Mouse (Mus musculus) heart, embryonic 13.5 days (tissue): ENCODE results near the gene Sf3a2. TPM values are rescaled to one million over a fixed set of nuclear protein-coding genes. Genes with fewer than 3 reads are reported as not detected.

Source experiments
- ATAC-seq: fragments of 200-750 bp; cut with Nextera tagmentation; 2 replicates; pipeline ENCODE4 v1.8.0; 2017; ENCODE audit warnings: moderate TSS enrichment; ENCODE audit not compliant: insufficient number of reproducible peaks, low FRiP score, low TSS enrichment; ENCODE audit errors: extremely low read depth
- H3K27ac ChIP-seq: fragments of 300-500 bp; sonication (generic); replicated peaks from 2 replicates; pipeline ENCODE4 v1.5.1; 2015; ENCODE audit warnings: moderate library complexity, mild to moderate bottlenecking, inconsistent platforms
- H3K27me3 ChIP-seq: fragments of 300-500 bp; sonication (generic); replicated peaks from 2 replicates; pipeline ENCODE4 v1.6.1; 2015; ENCODE audit warnings: mild to moderate bottlenecking, inconsistent platforms
- H3K36me3 ChIP-seq: fragments of 300-500 bp; sonication (generic); 2 replicates; pipeline ENCODE4 v1.6.1; 2015; ENCODE audit warnings: mild to moderate bottlenecking, inconsistent platforms
- H3K4me1 ChIP-seq: fragments of 300-500 bp; sonication (generic); 2 replicates; pipeline ENCODE4 v1.6.1; 2015; ENCODE audit warnings: inconsistent platforms
- H3K4me2 ChIP-seq: fragments of 300-500 bp; sonication (generic); 2 replicates; pipeline ENCODE4 v1.6.1; 2015; ENCODE audit warnings: inconsistent platforms, mild to moderate bottlenecking, moderate library complexity
- H3K4me3 ChIP-seq: fragments of 300-500 bp; sonication (generic); 2 replicates; pipeline ENCODE4 v1.5.1; 2015; ENCODE audit warnings: moderate library complexity, mild to moderate bottlenecking, inconsistent platforms
- H3K9ac ChIP-seq: fragments of 300-500 bp; sonication (generic); 2 replicates; pipeline ENCODE4 v1.6.1; 2015; ENCODE audit warnings: inconsistent platforms, mild to moderate bottlenecking, moderate library complexity
- H3K9me3 ChIP-seq: fragments of 300-500 bp; sonication (generic); 2 replicates; pipeline ENCODE4 v1.6.1; 2016; ENCODE audit warnings: inconsistent platforms
- WGBS: fragments of 180-500 bp; shearing (Covaris S2); methylation state at CpG from one replicate; pipeline ENCODE4 v1.1.7; 2015; ENCODE audit warnings: mixed read lengths; 5-methylcytosine and 5-hydroxymethylcytosine counted together
- polyA plus RNA-seq: library from polyadenylated mRNA; unstranded; fragments of >200 nt; fragmentation: Nextera tagmentation; extraction: Ambion mirVana; gene quantifications from 2 replicates; pipeline ENCODE4 v1.2.1, GENCODE M21; 2015

Gene Sf3a2
- polyA plus RNA-seq: 46.3 and 53.4 TPM in 2 replicates

GRCm38 (mm10) chr10:80798150-80799006, at the start of gene Sf3a2, which contains the start of gene Plekhj1:
Gene Sf3a2, plus strand, starts transcription at chr10:80798198.
Gene Plekhj1, minus strand, starts transcription at chr10:80798626.
- Histone ChIP-seq H3K27ac (peak within 1 kb of the TSS; percentile 98), H3K36me3 (peaks cover 64% of the 10 kb centered on the region), H3K27me3 (no peaks in the 10 kb centered on the region), H3K4me1 (peaks cover 27% of the 10 kb centered on the region), H3K4me3 (peak within 1 kb of the TSS; percentile 88), H3K9me3 (no peaks in the 10 kb centered on the region), H3K4me2 (peak within 1 kb of the TSS; percentile 90), H3K9ac (peak within 1 kb of the TSS; percentile 99)
- under 1% methylated on average over 104 of the region's 104 CpGs for WGBS
- ATAC-seq: peak; percentile 81

- H3K4me1 ChIP-seq: peaks cover 45% of the 10 kb centered on the region
- H3K4me3 ChIP-seq: no peak overlapping the region
- no peaks in the 10 kb centered on the region for H3K36me3 ChIP-seq
- H3K27me3 ChIP-seq: no peaks in the 10 kb centered on the region
- no peak overlapping the region for H3K27ac ChIP-seq
- WGBS: 6% methylated on average over 6 of the region's 6 CpGs
- no peak for ATAC-seq
- H3K9me3 ChIP-seq: no peaks in the 10 kb centered on the region
- H3K4me2 ChIP-seq: no peak overlapping the region
- H3K9ac ChIP-seq: no peak overlapping the region
Measured at GRCm38 (mm10) chr10:80748609-80749008, 49.4 kb upstream of the Sf3a2 start.

GRCm38 (mm10) chr10:80751188-80751832, 46.7 kb upstream of the Sf3a2 start:
- H3K9me3 ChIP-seq: no peaks in the 10 kb centered on the region
- peak; percentile 37; the same call in 1 of the 2 replicates for ATAC-seq
- under 1% methylated on average over 16 of the region's 16 CpGs for WGBS
- peak overlapping the region; percentile 77 for H3K4me2 ChIP-seq
- peak overlapping the region; percentile 99 for H3K27ac ChIP-seq
- H3K4me3 ChIP-seq: peak overlapping the region; percentile 51
- H3K36me3 ChIP-seq: no peaks in the 10 kb centered on the region
- no peaks in the 10 kb centered on the region for H3K27me3 ChIP-seq
- H3K9ac ChIP-seq: peak overlapping the region; percentile 84
- peaks cover 49% of the 10 kb centered on the region for H3K4me1 ChIP-seq

DNA sequence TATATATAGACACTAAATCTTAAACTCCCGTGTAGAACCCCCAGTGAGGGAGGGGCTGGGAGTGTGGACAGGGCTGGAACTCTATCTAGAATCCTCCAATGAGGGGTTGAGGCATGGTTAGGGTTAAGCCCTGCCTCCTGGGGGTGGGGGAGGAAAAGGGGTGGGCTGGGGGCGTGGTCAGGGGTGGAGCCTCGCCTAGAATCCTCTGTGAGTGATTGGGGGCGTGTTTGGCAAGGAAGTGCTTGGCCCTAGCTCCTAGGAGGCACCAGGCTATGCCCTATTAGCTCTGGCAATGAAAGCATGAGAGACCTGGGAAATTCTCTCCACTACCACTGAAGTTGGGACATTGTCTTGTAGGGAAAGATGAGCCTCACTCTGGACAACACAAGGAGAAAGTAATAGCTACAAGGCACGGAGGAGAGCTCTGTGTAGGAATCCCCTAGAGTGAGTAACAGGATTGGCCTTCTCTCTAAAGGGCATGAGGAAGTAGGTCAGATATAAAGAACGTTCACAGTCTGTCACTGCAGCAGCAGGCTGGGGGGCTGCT, 45.8 kb upstream of the Sf3a2 start:
- peak overlapping the region; percentile 77 for H3K4me2 ChIP-seq
- no peaks in the 10 kb centered on the region for H3K9me3 ChIP-seq
- peak overlapping the region; percentile 84 for H3K9ac ChIP-seq
- no peaks in the 10 kb centered on the region for H3K27me3 ChIP-seq
- peaks cover 57% of the 10 kb centered on the region for H3K4me1 ChIP-seq
- WGBS: 1% methylated on average over 6 of the region's 6 CpGs
- peak overlapping the region; percentile 51 for H3K4me3 ChIP-seq
- H3K36me3 ChIP-seq: no peaks in the 10 kb centered on the region
- H3K27ac ChIP-seq: peak overlapping the region; percentile 99
- peak; percentile 51; the same call in 1 of the 2 replicates for ATAC-seq

GRCm38 (mm10) chr10:80754594-80755290, 43.3 kb upstream of the Sf3a2 start, which contains the start of gene Dot1l:
Gene Dot1l, plus strand, starts transcription at chr10:80755206.
- H3K4me2 ChIP-seq: peak within 1 kb of the TSS; percentile 98
- H3K4me3 ChIP-seq: peak within 1 kb of the TSS; percentile 96
- H3K27ac ChIP-seq: peak within 1 kb of the TSS; percentile 87
- peak within 1 kb of the TSS; percentile 99 for H3K9ac ChIP-seq
- H3K9me3 ChIP-seq: no peaks in the 10 kb centered on the region
- no peaks in the 10 kb centered on the region for H3K36me3 ChIP-seq
- H3K27me3 ChIP-seq: no peaks in the 10 kb centered on the region
- H3K4me1 ChIP-seq: peaks cover 71% of the 10 kb centered on the region
- WGBS: under 1% methylated on average over 53 of the region's 57 CpGs
- ATAC-seq: peak; percentile 84

- peak overlapping the region; percentile 87 for H3K27ac ChIP-seq
- H3K9ac ChIP-seq: peak overlapping the region; percentile 99
- no peaks in the 10 kb centered on the region for H3K9me3 ChIP-seq
- no peak for ATAC-seq
- H3K4me3 ChIP-seq: peak overlapping the region; percentile 96
- H3K27me3 ChIP-seq: no peaks in the 10 kb centered on the region
- peak overlapping the region; percentile 98 for H3K4me2 ChIP-seq
- under 1% methylated on average over 56 of the region's 75 CpGs for WGBS
- H3K4me1 ChIP-seq: peaks cover 76% of the 10 kb centered on the region
- H3K36me3 ChIP-seq: no peaks in the 10 kb centered on the region
Measured at GRCm38 (mm10) chr10:80755291-80756015, 42.5 kb upstream of the Sf3a2 start.

GRCm38 (mm10) chr10:80756099-80756498, 41.9 kb upstream of the Sf3a2 start:
- Histone ChIP-seq H3K36me3 (no peaks in the 10 kb centered on the region), H3K4me3 (peak overlapping the region; percentile 96), H3K27me3 (no peaks in the 10 kb centered on the region), H3K9me3 (no peaks in the 10 kb centered on the region), H3K27ac (peak overlapping the region; percentile 87), H3K4me1 (peaks cover 77% of the 10 kb centered on the region), H3K4me2 (peak overlapping the region; percentile 98), H3K9ac (peak overlapping the region; percentile 99)
- WGBS: 17% methylated on average over 3 of the region's 3 CpGs
- no peak for ATAC-seq

- H3K4me3 ChIP-seq: peak overlapping the region; percentile 96
- no peak for ATAC-seq
- no peaks in the 10 kb centered on the region for H3K9me3 ChIP-seq
- peak overlapping the region; percentile 87 for H3K27ac ChIP-seq
- peak overlapping the region; percentile 98 for H3K4me2 ChIP-seq
- no peaks in the 10 kb centered on the region for H3K27me3 ChIP-seq
- 54% methylated on average over 2 of the region's 2 CpGs for WGBS
- H3K4me1 ChIP-seq: peaks cover 77% of the 10 kb centered on the region
- H3K9ac ChIP-seq: peak overlapping the region; percentile 99
- H3K36me3 ChIP-seq: no peaks in the 10 kb centered on the region
Measured at GRCm38 (mm10) chr10:80756509-80756908, 41.5 kb upstream of the Sf3a2 start.

DNA sequence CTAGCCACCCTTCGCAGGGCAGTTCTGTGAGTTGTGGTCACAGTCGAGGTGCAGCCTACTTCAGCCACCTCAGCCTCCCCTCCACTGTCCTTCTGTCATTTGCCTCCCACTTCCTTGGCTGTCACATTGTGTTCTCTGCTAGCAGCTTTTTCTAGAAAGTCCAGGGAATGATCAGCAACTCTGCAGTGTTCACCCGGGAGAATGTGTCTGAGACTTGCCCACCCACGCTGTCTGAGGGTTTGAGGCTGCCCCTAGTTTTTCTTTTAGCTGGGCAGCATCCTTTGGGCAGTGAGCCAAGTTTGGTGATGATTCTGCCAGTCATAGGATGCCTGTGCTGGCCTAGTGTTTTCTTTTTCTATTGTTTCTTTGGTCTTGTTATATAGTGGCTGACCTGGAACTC, 41.0 kb upstream of the Sf3a2 start:
- peak overlapping the region; percentile 99 for H3K9ac ChIP-seq
- H3K4me1 ChIP-seq: peaks cover 76% of the 10 kb centered on the region
- H3K27ac ChIP-seq: peak overlapping the region; percentile 87
- H3K4me2 ChIP-seq: peak overlapping the region; percentile 98
- WGBS: 51% methylated on average over 4 of the region's 4 CpGs
- no peaks in the 10 kb centered on the region for H3K9me3 ChIP-seq
- H3K27me3 ChIP-seq: no peaks in the 10 kb centered on the region
- H3K4me3 ChIP-seq: peak overlapping the region; percentile 96
- H3K36me3 ChIP-seq: no peaks in the 10 kb centered on the region
- ATAC-seq: no peak

DNA sequence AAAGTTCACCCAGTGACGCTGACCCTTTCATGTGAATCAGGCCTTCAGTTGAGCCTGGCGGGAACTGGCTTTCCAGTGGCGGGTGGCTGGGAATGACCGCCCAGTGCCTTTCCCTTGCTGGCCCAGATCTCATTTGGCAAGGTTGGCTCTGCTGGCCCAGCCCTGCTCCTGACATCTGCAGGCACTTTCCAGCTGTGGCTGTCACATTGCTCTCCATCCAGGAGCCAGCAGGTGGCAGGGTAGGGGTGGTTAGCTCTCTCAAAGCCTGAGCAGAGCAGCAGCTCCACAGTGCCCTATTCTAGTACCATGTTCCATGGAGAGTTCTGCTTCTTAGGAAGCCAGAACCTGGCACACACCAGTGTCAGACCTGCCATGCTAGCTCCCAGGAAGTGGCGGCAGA, 40.3 kb upstream of the Sf3a2 start:
- Histone ChIP-seq H3K9ac (peak overlapping the region; percentile 99), H3K27me3 (no peaks in the 10 kb centered on the region), H3K36me3 (no peaks in the 10 kb centered on the region), H3K4me3 (peak overlapping the region; percentile 96; the same call in 1 of the 2 replicates), H3K4me1 (peaks cover 73% of the 10 kb centered on the region), H3K9me3 (no peaks in the 10 kb centered on the region), H3K27ac (peak overlapping the region; percentile 87), H3K4me2 (peak overlapping the region; percentile 98)
- 29% methylated on average over 5 of the region's 5 CpGs for WGBS
- ATAC-seq: no peak
